Mouse (Mus musculus) lung, postnatal 25 days (tissue): Measurements from ENCODE around the gene Dcbld2.

ENCODE experiments used
- DNase-seq: peaks from one replicate; pipeline ENCODE4 v3.0.0; 2022; ENCODE audit warnings: low spot score

The Dcbld2 gene

GRCm38 (mm10) chr16:58408062-58408486 lies at the start of gene Dcbld2:
Dcbld2 (plus strand) TSS chr16:58408443.
- DNase-seq, result peak; percentile 98

DNA sequence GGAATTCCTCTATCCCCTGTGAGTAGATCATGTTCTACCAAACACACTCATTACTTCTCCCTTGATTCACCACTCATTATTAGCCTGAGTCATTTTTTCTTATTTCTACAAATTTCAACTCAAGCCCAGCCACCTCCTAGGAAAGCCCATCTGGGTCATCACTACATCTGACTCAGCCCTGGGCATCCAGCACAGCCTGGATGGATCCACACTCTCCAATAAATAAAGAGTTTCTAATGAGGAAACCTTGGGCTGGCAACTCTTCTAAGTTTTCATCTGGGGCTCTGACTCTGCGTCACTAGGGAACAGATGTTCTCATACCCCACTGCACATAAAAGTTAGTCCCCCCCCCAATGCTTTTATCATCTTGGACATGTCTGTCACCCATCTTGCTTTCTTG lies 31.1 kb upstream of the Dcbld2 start:
- no peak for DNase-seq

- DNase-seq, result no peak
These were observed 30.3 kb upstream of the Dcbld2 start for GRCm38 (mm10) chr16:58377756-58378503.

GRCm38 (mm10) chr16:58386241-58386757 lies 21.9 kb upstream of the Dcbld2 start:
- no peak for DNase-seq

DNA sequence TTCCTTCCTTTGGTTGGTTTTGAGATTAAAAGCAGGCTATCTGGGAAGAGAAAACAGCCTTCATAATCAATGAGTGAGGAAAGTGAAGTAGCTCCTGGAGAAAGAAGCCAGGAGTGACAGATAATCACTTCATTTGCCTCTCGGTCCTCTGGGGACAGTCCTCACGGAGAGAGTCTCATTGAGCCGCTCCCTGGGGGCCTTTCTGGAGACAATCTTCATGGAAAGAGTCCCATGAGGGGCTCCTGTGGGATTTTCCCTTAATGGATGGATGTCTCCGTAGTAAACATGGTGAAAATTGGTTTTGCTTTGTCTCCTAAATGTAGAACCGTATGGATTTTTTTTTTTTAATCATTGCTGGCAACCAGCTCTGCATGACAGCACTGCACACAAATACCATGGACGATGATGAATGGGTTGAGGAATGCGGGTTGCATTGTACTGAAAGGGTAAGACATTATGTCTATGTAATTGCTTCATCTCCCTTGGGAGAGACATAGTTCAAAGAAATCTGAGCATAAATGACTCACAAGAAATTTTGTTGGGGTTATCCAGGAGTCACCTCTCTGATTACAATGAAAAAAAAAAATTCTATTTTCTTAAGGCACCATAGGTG lies 19.0 kb upstream of the Dcbld2 start:
- no peak for DNase-seq

DNA sequence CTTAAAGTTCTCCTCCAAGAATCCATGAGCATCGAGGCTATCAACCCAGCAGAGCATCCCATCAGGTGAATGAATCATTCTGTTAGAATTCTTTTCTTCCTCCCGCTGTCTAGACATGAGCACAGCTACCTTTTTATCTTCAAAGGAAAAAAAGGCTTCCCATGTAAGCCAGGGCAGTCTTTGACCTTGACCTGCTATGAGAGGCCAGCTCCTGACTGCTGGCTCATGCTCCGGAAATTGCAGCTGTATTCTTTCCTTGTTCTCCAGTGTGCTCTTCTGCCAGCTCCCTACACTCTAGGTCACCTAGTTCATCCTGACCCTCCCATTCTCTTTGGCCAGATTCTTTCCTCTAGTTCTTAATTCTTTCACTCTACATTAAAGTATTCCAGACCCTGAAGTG lies 15.2 kb upstream of the Dcbld2 start:
- no peak for DNase-seq

GRCm38 (mm10) chr16:58394156-58394555 lies 14.1 kb upstream of the Dcbld2 start:
- DNase-seq, result no peak

GRCm38 (mm10) chr16:58398604-58399003 lies 9.6 kb upstream of the Dcbld2 start:
- no peak for DNase-seq

DNA sequence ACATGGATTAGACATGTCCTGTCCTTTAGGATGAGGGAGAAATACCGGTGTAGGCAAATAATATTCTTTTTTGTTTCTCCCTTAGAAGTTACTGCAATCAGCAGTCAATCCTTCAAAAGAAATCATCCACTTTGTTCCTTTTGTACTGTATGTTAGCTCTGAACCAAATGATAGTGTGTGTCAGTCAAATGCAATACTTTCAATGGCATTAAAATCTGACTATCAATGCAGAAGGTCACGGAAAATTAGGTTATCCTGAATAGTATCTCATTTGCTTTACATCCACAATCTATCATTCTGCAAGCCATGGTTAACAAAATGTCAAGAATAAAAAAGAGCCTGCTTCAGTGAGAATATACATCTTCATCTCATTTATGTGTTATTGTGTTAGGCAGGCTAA lies 7.2 kb upstream of the Dcbld2 start:
- DNase-seq, result no peak

DNA sequence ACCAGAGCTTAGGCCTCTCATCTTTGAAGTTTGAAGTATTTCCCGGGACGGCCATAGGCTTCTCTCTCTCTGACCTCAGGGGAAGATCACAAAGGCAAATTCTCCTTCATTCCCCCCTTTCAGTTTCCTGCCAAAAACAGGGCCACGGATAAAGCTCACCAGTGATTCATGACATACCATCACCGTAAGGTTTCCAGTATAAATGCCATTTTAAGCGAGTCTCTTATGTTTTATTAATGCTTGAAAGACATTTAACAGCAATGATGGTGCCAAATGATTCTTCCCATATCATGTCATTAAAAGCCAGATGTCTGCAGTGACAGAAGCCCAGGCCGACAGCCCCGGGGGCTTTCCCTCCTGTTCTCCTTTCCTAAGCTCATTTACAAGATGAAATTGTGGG lies 3.6 kb upstream of the Dcbld2 start:
- DNase-seq, result no peak

GRCm38 (mm10) chr16:58405271-58405670 lies 3.0 kb upstream of the Dcbld2 start:
- no peak for DNase-seq

GRCm38 (mm10) chr16:58408487-58409281 lies 441 bp downstream of the Dcbld2 start:
- peak; percentile 15 for DNase-seq

DNA sequence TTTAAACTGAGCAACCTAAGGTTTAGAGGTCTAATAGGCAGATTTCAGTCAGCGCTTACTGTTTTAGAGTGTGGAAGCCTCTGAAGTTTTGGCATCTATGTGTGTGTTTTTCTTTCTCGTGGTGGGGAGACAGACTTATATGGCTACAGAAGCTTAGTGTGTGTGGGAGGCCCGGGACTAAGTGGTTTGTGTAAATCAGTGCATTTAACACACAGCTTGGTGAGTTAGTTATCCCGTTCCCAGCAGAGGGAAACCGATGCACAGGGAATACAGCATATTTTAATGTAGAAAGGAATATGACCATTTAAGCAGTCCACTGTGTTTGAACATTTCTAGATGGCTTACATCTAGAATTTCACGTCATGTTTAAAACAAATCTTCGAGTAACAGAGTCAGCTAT lies 1.6 kb downstream of the Dcbld2 start:
- DNase-seq, result no peak

DNA sequence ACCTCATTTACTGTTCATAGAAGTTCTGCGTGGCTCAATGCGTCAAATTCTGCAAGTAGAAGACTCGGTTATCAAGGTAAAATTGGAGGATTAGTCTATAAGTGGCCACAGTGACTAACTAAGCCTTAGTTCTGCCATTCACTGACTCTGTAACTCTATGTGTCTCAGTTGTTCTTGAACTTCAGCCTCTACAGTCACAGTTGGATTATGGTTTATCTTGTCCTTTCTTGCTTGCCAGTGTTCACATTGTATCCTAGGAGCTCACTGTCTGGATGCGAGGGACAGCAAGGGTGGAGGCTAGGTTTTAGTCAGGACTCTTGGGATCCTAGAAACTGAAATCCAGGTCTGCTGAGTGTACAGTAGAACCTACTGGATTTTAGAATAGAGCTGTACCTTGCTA lies 6.6 kb downstream of the Dcbld2 start:
- no peak for DNase-seq

GRCm38 (mm10) chr16:58415500-58415899 lies 7.3 kb downstream of the Dcbld2 start:
- DNase-seq, result no peak

DNA sequence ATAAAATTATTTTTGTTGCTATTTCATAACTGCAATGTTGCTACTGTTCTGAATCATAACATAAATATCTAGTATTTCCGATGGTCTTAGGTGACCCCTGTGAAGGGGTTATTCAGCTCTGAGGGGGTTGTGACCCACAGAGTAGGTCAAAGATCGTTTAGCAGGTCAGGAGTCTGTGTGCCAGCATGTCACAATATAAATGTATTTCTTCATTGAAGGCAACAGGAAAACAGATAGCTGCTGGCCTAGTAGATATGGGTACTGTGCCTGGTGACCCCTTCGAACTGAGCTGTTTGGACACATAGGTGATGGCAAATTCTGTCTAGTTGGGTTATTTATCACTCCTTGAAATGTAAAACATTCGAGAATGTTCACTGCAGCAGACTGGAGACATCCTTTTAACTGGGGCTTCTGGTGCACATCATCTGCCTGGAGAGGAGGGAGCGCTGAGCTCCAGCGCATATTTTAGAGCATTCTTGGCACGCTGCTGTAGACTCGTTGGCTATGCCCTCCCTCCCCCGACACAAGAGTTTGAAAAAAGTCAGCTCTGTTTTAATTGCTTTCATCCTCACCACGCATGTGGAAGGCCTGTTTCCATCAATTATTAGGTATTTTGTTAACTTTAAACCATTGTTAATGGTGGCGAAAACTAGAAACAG lies 13.6 kb downstream of the Dcbld2 start:
- DNase-seq, result peak; percentile 25

- no peak for DNase-seq
These were observed 22.0 kb downstream of the Dcbld2 start for GRCm38 (mm10) chr16:58430246-58430645.

DNA sequence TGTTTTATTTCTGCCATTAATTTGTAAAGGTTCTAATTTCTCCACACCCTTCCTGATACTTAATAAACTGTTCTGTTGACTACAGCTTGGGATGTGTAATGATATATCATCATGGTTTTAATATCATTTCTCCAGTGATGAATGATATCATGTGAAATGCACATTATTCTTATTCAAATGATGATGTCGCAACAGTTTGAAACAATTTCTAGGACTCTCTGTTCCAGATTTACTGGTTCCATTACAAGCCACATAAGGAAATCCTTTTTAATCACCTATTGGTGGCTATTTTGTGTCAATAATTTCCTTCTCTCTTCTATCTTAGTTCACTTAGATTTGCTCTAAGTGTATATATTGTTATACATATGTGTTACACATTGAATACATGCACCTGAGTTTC lies 24.1 kb downstream of the Dcbld2 start:
- no peak for DNase-seq

- DNase-seq, result no peak
These were observed 36.5 kb downstream of the Dcbld2 start for GRCm38 (mm10) chr16:58444735-58445134.

DNA sequence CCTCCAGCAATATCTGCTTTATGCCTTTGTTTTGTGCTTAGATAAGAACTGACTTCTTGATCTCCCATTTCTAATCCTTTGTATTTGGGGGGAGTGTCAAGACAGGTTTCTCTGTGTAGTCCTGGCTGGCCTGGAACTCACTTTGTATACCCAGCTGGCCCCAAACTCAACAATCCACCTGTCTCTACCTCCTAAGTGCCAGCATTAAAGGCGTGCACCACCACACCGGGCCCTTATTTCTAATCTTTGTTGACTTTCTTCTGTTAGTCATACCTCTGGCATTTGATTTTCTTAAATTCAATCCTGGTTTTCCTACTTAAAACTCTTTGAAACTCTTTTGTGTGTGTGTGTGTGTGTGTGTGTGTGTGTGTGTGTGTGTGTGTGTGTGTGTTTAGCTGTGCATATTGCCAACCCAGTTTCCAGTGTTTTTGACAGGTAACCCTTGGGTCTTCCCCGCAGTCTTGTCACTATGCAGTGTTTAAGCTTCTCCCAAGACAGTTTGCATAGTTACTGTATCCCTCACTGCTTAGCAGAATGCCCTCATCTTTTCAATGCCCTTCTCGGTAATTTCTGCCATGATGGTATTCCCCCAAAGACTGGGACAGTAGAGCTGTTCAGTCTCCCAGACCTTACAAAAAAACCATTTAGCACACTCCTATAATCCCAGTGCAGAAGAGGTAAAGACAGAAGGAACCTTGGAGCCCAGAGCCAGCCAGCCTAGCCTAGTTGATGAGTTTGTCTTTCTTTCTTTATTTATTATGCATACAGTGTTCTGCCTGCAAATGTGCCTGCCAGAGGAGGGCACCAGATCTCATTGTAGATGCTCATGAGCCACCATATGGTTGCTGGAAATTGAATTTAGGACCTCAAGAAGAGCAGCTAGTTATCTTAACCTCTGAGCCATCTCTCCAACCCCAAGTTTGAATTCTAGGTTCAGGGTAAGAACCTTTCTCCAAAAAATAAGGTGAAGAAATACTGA lies 38.3 kb downstream of the Dcbld2 start:
- DNase-seq, result no peak

GRCm38 (mm10) chr16:58449073-58449472 lies 40.8 kb downstream of the Dcbld2 start:
- no peak for DNase-seq
